Mouse (Mus musculus) G1E (cell line): ENCODE measurements around the gene Hs2st1. TPM values are rescaled to one million over a fixed set of nuclear protein-coding genes. Genes with fewer than 3 reads are reported as not detected.

Source experiments
- ATAC-seq: 2 replicates; pipeline ENCODE4 v1.8.0; 2016; ENCODE audit warnings: mild to moderate bottlenecking; ENCODE audit not compliant: insufficient number of reproducible peaks, poor library complexity, low FRiP score, severe bottlenecking; ENCODE audit errors: extremely low read depth
- DNase-seq: peaks from one replicate; pipeline ENCODE4 v3.0.0; 2012; ENCODE audit warnings: low spot score
- H3K27me3 ChIP-seq: 2 replicates; pipeline ENCODE4 v1.6.1; 2012; ENCODE audit warnings: mild to moderate bottlenecking, low read length, inconsistent platforms; ENCODE audit not compliant: insufficient read depth
- H3K36me3 ChIP-seq: replicated peaks from 2 replicates; pipeline ENCODE3; 2012; ENCODE audit warnings: mild to moderate bottlenecking, inconsistent platforms
- H3K4me1 ChIP-seq: 2 replicates; pipeline ENCODE4 v1.6.1; 2012; ENCODE audit warnings: low read depth, low read length, inconsistent platforms, mixed read lengths; ENCODE audit not compliant: insufficient read depth
- H3K4me3 ChIP-seq: 2 replicates; pipeline ENCODE4 v1.5.1; 2012; ENCODE audit warnings: low read depth, mild to moderate bottlenecking, inconsistent platforms, low read length, moderate library complexity, mixed read lengths
- H3K9me3 ChIP-seq: replicated peaks from 2 replicates; pipeline ENCODE4 v1.6.1; 2012; ENCODE audit warnings: inconsistent platforms
- CTCF ChIP-seq: IDR thresholded peaks from 2 replicates; pipeline ENCODE4 v1.5.1; 2012; ENCODE audit warnings: low read depth, low read length, inconsistent platforms, mixed read lengths
- GATA1 ChIP-seq: IDR thresholded peaks from 2 replicates; pipeline ENCODE4 v1.6.1; 2012; ENCODE audit warnings: borderline replicate concordance, low read length, inconsistent platforms, mixed read lengths
- GATA2 ChIP-seq: IDR thresholded peaks from 2 replicates; pipeline ENCODE4 v1.6.1; 2012; ENCODE audit warnings: low read depth, low read length, inconsistent platforms, borderline replicate concordance
- POLR2AphosphoS5 ChIP-seq: IDR thresholded peaks from 2 replicates; pipeline ENCODE4 v1.6.1; 2012; ENCODE audit warnings: low read depth, low read length, inconsistent platforms; ENCODE audit not compliant: insufficient replicate concordance
- TAL1 ChIP-seq: conservative IDR thresholded peaks from 2 replicates; pipeline ENCODE4 v1.6.1; 2012; ENCODE audit warnings: low read depth, low read length, inconsistent platforms, mixed read lengths
- polyA plus RNA-seq: library from polyadenylated mRNA; stranded (reverse); fragments of >175 nt; gene quantifications from 2 replicates; pipeline ENCODE4 v1.2.3, GENCODE M21; 2012
- total RNA-seq, 2 experiments: library from RNA; stranded (forward) in 1 of 2; stranded (reverse) in 1 of 2; fragments of 200-1000 nt in 1 of 2; fragments of >200 nt in 1 of 2; fragmentation: Nextera tagmentation in 1 of 2; gene quantifications; 2 replicates each; pipeline ENCODE4 v1.2.3; 2014 to 2017

Gene Hs2st1
- total and polyA plus RNA-seq, 3 experiments = 6.1 to 40.6 (median 37.8) TPM

- H3K27me3 ChIP-seq = no peaks in the 10 kb centered on the region
- no peaks in the 10 kb centered on the region for H3K9me3 ChIP-seq
- H3K4me1 ChIP-seq = peaks cover 55% of the 10 kb centered on the region
- H3K36me3 ChIP-seq = peaks cover 92% of the 10 kb centered on the region
- no peak for DNase-seq
- TF ChIP-seq TAL1 (no peak), CTCF (no peak), GATA1 (no peak), GATA2 (no peak), POLR2AphosphoS5 (no peak)
- no peak overlapping the region for H3K4me3 ChIP-seq
- ATAC-seq = no peak
These were observed 10.3 kb upstream of the Hs2st1 start for GRCm38 (mm10) chr3:144580281-144580680.

- TF ChIP-seq CTCF (no peak), TAL1 (no peak), GATA1 (no peak), POLR2AphosphoS5 (no peak), GATA2 (no peak)
- DNase-seq (no peak), ATAC-seq (no peak)
- Histone ChIP-seq H3K36me3 (peaks cover 92% of the 10 kb centered on the region), H3K4me1 (peaks cover 55% of the 10 kb centered on the region), H3K9me3 (no peaks in the 10 kb centered on the region), H3K27me3 (no peaks in the 10 kb centered on the region), H3K4me3 (no peak overlapping the region)
These were observed 9.8 kb upstream of the Hs2st1 start for GRCm38 (mm10) chr3:144579796-144580195.

GRCm38 (mm10) chr3:144578921-144579320, 8.9 kb upstream of the Hs2st1 start:
- Histone ChIP-seq H3K36me3 (peaks cover 92% of the 10 kb centered on the region), H3K9me3 (no peaks in the 10 kb centered on the region), H3K4me1 (peaks cover 61% of the 10 kb centered on the region), H3K4me3 (no peak overlapping the region), H3K27me3 (no peaks in the 10 kb centered on the region)
- TF ChIP-seq GATA2 = no peak
- TF ChIP-seq GATA1 = no peak
- no peak for TF ChIP-seq CTCF
- no peak for TF ChIP-seq POLR2AphosphoS5
- TF ChIP-seq TAL1 = no peak
- no peak for DNase-seq
- no peak for ATAC-seq

GRCm38 (mm10) chr3:144577366-144578340, 7.7 kb upstream of the Hs2st1 start:
- Histone ChIP-seq H3K27me3 (no peaks in the 10 kb centered on the region), H3K4me3 (no peak overlapping the region), H3K36me3 (peaks cover 93% of the 10 kb centered on the region), H3K4me1 (peaks cover 65% of the 10 kb centered on the region), H3K9me3 (no peaks in the 10 kb centered on the region)
- no peak for ATAC-seq
- TF ChIP-seq CTCF = no peak
- no peak for TF ChIP-seq TAL1
- no peak for TF ChIP-seq GATA1
- TF ChIP-seq GATA2 = no peak
- no peak for TF ChIP-seq POLR2AphosphoS5
- DNase-seq = no peak

- Histone ChIP-seq H3K27me3 (no peaks in the 10 kb centered on the region), H3K36me3 (peaks cover 71% of the 10 kb centered on the region), H3K4me3 (no peak overlapping the region), H3K4me1 (peaks cover 57% of the 10 kb centered on the region), H3K9me3 (no peaks in the 10 kb centered on the region)
- no peak for DNase-seq
- TF ChIP-seq GATA1 = no peak
- TF ChIP-seq CTCF = no peak
- no peak for TF ChIP-seq TAL1
- no peak for TF ChIP-seq GATA2
- no peak for TF ChIP-seq POLR2AphosphoS5
- ATAC-seq = no peak
These were observed 4.3 kb upstream of the Hs2st1 start for GRCm38 (mm10) chr3:144574256-144574655.

- no peak for TF ChIP-seq POLR2AphosphoS5
- no peak for TF ChIP-seq GATA1
- no peak for TF ChIP-seq TAL1
- TF ChIP-seq CTCF = no peak
- TF ChIP-seq GATA2 = no peak
- H3K27me3 ChIP-seq = no peaks in the 10 kb centered on the region
- H3K36me3 ChIP-seq = peaks cover 40% of the 10 kb centered on the region
- ATAC-seq (no peak), DNase-seq (no peak)
- peak overlapping the region; percentile 95 for H3K4me3 ChIP-seq
- no peaks in the 10 kb centered on the region for H3K9me3 ChIP-seq
- H3K4me1 ChIP-seq = peaks cover 59% of the 10 kb centered on the region
These were observed 971 bp upstream of the Hs2st1 start for GRCm38 (mm10) chr3:144570816-144571487.
